Mouse (Mus musculus) bone marrow macrophage, adult 2 months (primary cell): Measurements from ENCODE around the gene Slc4a11. TPM values are rescaled to one million over a fixed set of nuclear protein-coding genes. Genes with fewer than 3 reads are reported as not detected.
A peak's percentile ranks its signal among the peaks of the same experiment; 100 is the strongest.
"Not testable (repeated sequence)": the region's sequence is repeated elsewhere in the genome, so short reads cannot be mapped to it uniquely, and the experiment has no call there.

ENCODE experiments used
- H3K27ac ChIP-seq: 2 replicates; pipeline ENCODE4 v1.5.1; 2012; ENCODE audit warnings: low read depth, low read length; ENCODE audit not compliant: insufficient read depth
- H3K4me1 ChIP-seq: 2 replicates; pipeline ENCODE4 v1.6.1; 2012; ENCODE audit warnings: low read length; ENCODE audit not compliant: control insufficient read depth, insufficient read depth
- H3K4me3 ChIP-seq: 2 replicates; pipeline ENCODE4 v1.5.1; 2012; ENCODE audit warnings: mild to moderate bottlenecking, low read length, moderate library complexity; ENCODE audit not compliant: insufficient read depth
- CTCF ChIP-seq: IDR thresholded peaks from 2 replicates; pipeline ENCODE4 v1.5.1; 2012; ENCODE audit warnings: low read depth, mild to moderate bottlenecking, low read length, moderate library complexity
- POLR2A ChIP-seq: IDR thresholded peaks from 2 replicates; pipeline ENCODE4 v1.6.1; 2012; ENCODE audit warnings: mild to moderate bottlenecking, low read depth, low read length, borderline replicate concordance
- polyA plus RNA-seq: library from polyadenylated mRNA; stranded (reverse); fragments of >200 nt; gene quantifications from 2 replicates; pipeline ENCODE4 v1.2.4, GENCODE M21; 2012; ENCODE audit not compliant: missing spikeins, insufficient read depth, insufficient read length

The Slc4a11 gene
- polyA plus RNA-seq, 1 experiment: 0.34 TPM

GRCm38 (mm10) chr2:130655660-130656339, 41.5 kb downstream of the Slc4a11 start:
- Histone ChIP-seq H3K27ac (no peak overlapping the region), H3K4me1 (no peaks in the 10 kb centered on the region), H3K4me3 (no peak overlapping the region)
- TF ChIP-seq POLR2A (no peak), CTCF (no peak)

- Histone ChIP-seq H3K4me3 (no peak overlapping the region), H3K4me1 (no peaks in the 10 kb centered on the region), H3K27ac (no peak overlapping the region)
- TF ChIP-seq POLR2A (no peak), CTCF (no peak)
Measured at GRCm38 (mm10) chr2:130653760-130654159, 43.6 kb downstream of the Slc4a11 start.

- no peak for TF ChIP-seq POLR2A
- no peak for TF ChIP-seq CTCF
- Histone ChIP-seq H3K4me1 (no peaks in the 10 kb centered on the region), H3K4me3 (no peak overlapping the region), H3K27ac (no peak overlapping the region)
Measured at GRCm38 (mm10) chr2:130653303-130653702, 44.0 kb downstream of the Slc4a11 start.

- not testable (repeated sequence) for H3K4me1 ChIP-seq, H3K27ac ChIP-seq, H3K4me3 ChIP-seq
Measured at GRCm38 (mm10) chr2:130649028-130649427, 48.3 kb downstream of the Slc4a11 start.

- H3K27ac ChIP-seq: no peak overlapping the region
- H3K4me1 ChIP-seq: peaks cover 6% of the 10 kb centered on the region
- no peak for TF ChIP-seq POLR2A
- no peak for TF ChIP-seq CTCF
- no peak overlapping the region for H3K4me3 ChIP-seq
Measured at GRCm38 (mm10) chr2:130645198-130645597, 52.1 kb downstream of the Slc4a11 start.

GRCm38 (mm10) chr2:130642684-130643369, 54.5 kb downstream of the Slc4a11 start, which contains the start of gene Lzts3:
Lzts3 (minus strand) TSS chr2:130642803.
- no peak within 1 kb of the TSS for H3K27ac ChIP-seq
- H3K4me3 ChIP-seq: peak within 1 kb of the TSS; percentile 78
- H3K4me1 ChIP-seq: peaks cover 6% of the 10 kb centered on the region
- TF ChIP-seq CTCF (no peak), POLR2A (no peak)

GRCm38 (mm10) chr2:130642197-130642660, 55.1 kb downstream of the Slc4a11 start:
- peak overlapping the region; percentile 78 for H3K4me3 ChIP-seq
- no peak overlapping the region for H3K27ac ChIP-seq
- TF ChIP-seq CTCF (no peak), POLR2A (no peak)
- peaks cover 6% of the 10 kb centered on the region for H3K4me1 ChIP-seq

- no peak overlapping the region for H3K4me3 ChIP-seq
- TF ChIP-seq POLR2A (no peak), CTCF (no peak)
- H3K27ac ChIP-seq: no peak overlapping the region
- H3K4me1 ChIP-seq: peaks cover 6% of the 10 kb centered on the region
Measured at GRCm38 (mm10) chr2:130641351-130642025, 55.8 kb downstream of the Slc4a11 start.

GRCm38 (mm10) chr2:130639276-130639675, 58.0 kb downstream of the Slc4a11 start:
- TF ChIP-seq POLR2A (no peak), CTCF (no peak)
- Histone ChIP-seq H3K4me3 (no peak overlapping the region), H3K4me1 (peaks cover 6% of the 10 kb centered on the region), H3K27ac (no peak overlapping the region)
